Mouse (Mus musculus): ENCODE measurements at regions not wholly inside any gene's neighbourhood (a gene's known extent, or its start where the extent isn't known, plus 50 kb on each side); places are given as distances from the start of the nearest gene placed in this dataset.

DNA sequence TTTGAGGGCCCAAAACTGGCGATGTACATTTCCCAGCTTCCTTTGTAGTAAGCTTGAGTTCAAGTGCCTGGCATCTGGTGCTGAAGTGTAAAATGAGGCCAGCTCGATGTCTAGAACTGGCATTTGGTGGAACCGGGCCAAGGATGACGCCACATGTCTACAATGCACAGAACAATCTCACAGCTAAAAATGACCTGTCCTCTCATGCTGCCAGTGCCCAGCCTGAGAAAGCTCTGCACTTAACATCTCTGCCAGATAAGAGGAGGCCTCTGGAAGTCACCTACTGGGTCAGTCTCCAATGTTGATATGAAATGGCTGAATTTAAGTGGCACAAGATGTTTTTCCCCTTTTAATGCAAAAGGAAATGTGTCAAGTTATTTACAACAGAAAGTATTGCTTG lies 354.4 kb downstream of the Tox3 start:
- dilution Hi-C loops (cut with MboI; ENCODE audit: extremely low pct_ligation_motif_present, extremely low pct_unique_long_range_greater_than_20kb, low sequenced_read_pairs), result no loop called here
- no peaks in the 10 kb centered on the region for H3K79me2 ChIP-seq (replicated peaks; ENCODE audit: control insufficient read depth, extremely low read depth, insufficient read depth, poor library complexity, severe bottlenecking)
- no peak for TF ChIP-seq MYC (IDR thresholded peaks at IDR 0.05; ENCODE audit: low read depth, low read length)
- no peak for TF ChIP-seq MAFK (IDR thresholded peaks at IDR 0.05; ENCODE audit: insufficient replicate concordance, low read length)
- no peak for TF ChIP-seq CTCF (conservative IDR thresholded peaks at IDR 0.05 in 1 of 2, IDR thresholded peaks at IDR 0.05 in 1 of 2; ENCODE audit: low read depth in 2 of 2, low read length in 2 of 2)
- no peak for TF ChIP-seq ETS1 (conservative IDR thresholded peaks at IDR 0.05; ENCODE audit: low read depth, low read length)
- no peak for TF ChIP-seq UBTF (IDR thresholded peaks at IDR 0.05; ENCODE audit: low read depth, low read length)
- TF ChIP-seq JUN (IDR thresholded peaks at IDR 0.05; ENCODE audit: insufficient read depth, low read depth, low read length), result no peak
- TF ChIP-seq IRF4 (IDR thresholded peaks at IDR 0.05; ENCODE audit: low read depth, low read length), result no peak
- no peak for TF ChIP-seq MEF2A (IDR thresholded peaks at IDR 0.05; ENCODE audit: borderline replicate concordance, low read depth, low read length)
- no peak for TF ChIP-seq GABPA (IDR thresholded peaks at IDR 0.05; ENCODE audit: insufficient replicate concordance, low read depth, low read length)
- TF ChIP-seq KAT2A (IDR thresholded peaks at IDR 0.05; ENCODE audit: insufficient replicate concordance, low read length), result no peak
- TF ChIP-seq ZC3H11A (IDR thresholded peaks at IDR 0.05; ENCODE audit: low read depth, low read length), result no peak
- TF ChIP-seq ZNF384 (IDR thresholded peaks at IDR 0.05; ENCODE audit: low read depth, low read length), result no peak
- no peak for TF ChIP-seq EP300 (IDR thresholded peaks at IDR 0.05; ENCODE audit: low read length)
- no peak overlapping the region for H3K4me2 ChIP-seq (ENCODE audit: insufficient read depth, low read depth, poor library complexity, severe bottlenecking)
- no peak overlapping the region for H3K9ac ChIP-seq (ENCODE audit: insufficient read depth, low read depth)
- H3K36me3 ChIP-seq (replicated peaks in 1 of 2; ENCODE audit: control insufficient read depth in 1 of 2, insufficient read depth in 1 of 2, low read length in 1 of 2), result no peaks in the 10 kb centered on the region
- H3K27me3 ChIP-seq (replicated peaks), result no peaks in the 10 kb centered on the region
- in situ Hi-C loops (cut with MboI; ENCODE audit: low pct_ligation_motif_present, low pct_unique_long_range_greater_than_20kb, low sequenced_read_pairs), result no loop called here
- no peak overlapping the region for H3K4me3 ChIP-seq (replicated peaks in 1 of 3; ENCODE audit: low read depth in 2 of 3, low read length in 2 of 3, poor library complexity in 1 of 3)
- H3K27ac ChIP-seq (ENCODE audit: insufficient read depth, low read depth), result no peak overlapping the region
- no peaks in the 10 kb centered on the region for H3K9me3 ChIP-seq (replicated peaks; ENCODE audit: low read length)
- no peaks in the 10 kb centered on the region for H3K4me1 ChIP-seq (ENCODE audit: control insufficient read depth in 1 of 2, insufficient read depth in 2 of 2)
- DNase-seq (ENCODE audit: extremely low read depth), result no peak

DNA sequence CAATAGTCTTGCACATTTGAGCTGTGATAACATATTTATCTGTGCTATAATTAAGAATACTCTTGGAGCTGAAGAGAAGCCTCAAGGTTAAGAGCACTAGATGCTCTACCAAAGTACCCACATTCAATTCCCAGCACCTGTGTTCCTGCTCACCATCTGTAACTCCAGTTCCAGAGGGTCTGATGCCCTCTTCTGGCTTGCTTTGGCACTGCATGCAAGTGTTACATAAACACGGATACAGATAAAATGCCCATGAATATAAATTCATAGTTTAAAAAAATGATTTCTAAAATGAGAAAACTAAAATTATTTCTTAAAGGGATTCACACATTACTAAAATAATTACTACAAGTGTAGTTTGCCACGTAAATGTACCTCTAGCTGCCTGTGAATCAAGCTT lies 364.3 kb downstream of the Tox3 start:
- H3K9ac ChIP-seq (ENCODE audit: insufficient read depth, low read depth), result no peak overlapping the region
- H3K4me3 ChIP-seq (replicated peaks in 1 of 3; ENCODE audit: low read depth in 2 of 3, low read length in 2 of 3, poor library complexity in 1 of 3), result no peak overlapping the region
- H3K36me3 ChIP-seq (replicated peaks in 1 of 2; ENCODE audit: control insufficient read depth in 1 of 2, insufficient read depth in 1 of 2, low read length in 1 of 2), result no peaks in the 10 kb centered on the region
- H3K4me1 ChIP-seq (ENCODE audit: control insufficient read depth in 1 of 2, insufficient read depth in 2 of 2), result no peaks in the 10 kb centered on the region
- dilution Hi-C loops (cut with MboI; ENCODE audit: extremely low pct_ligation_motif_present, extremely low pct_unique_long_range_greater_than_20kb, low sequenced_read_pairs) (no loop called here), in situ Hi-C loops (cut with MboI; ENCODE audit: low pct_ligation_motif_present, low pct_unique_long_range_greater_than_20kb, low sequenced_read_pairs) (no loop called here)
- H3K79me2 ChIP-seq (replicated peaks; ENCODE audit: control insufficient read depth, extremely low read depth, insufficient read depth, poor library complexity, severe bottlenecking), result no peaks in the 10 kb centered on the region
- H3K27ac ChIP-seq (ENCODE audit: insufficient read depth, low read depth), result no peak overlapping the region
- H3K4me2 ChIP-seq (ENCODE audit: insufficient read depth, low read depth, poor library complexity, severe bottlenecking), result no peak overlapping the region
- H3K27me3 ChIP-seq (replicated peaks), result no peaks in the 10 kb centered on the region
- no peaks in the 10 kb centered on the region for H3K9me3 ChIP-seq (replicated peaks; ENCODE audit: low read length)
- TF ChIP-seq MAZ (IDR thresholded peaks at IDR 0.05; ENCODE audit: low read depth, low read length) (no peak), ZC3H11A (IDR thresholded peaks at IDR 0.05; ENCODE audit: low read depth, low read length) (no peak), RCOR1 (conservative IDR thresholded peaks at IDR 0.05; ENCODE audit: low read depth, low read length) (no peak), IRF4 (IDR thresholded peaks at IDR 0.05; ENCODE audit: low read depth, low read length) (no peak), ZMIZ1 (IDR thresholded peaks at IDR 0.05; ENCODE audit: low read depth, low read length) (no peak), ELF1 (IDR thresholded peaks at IDR 0.05; ENCODE audit: low read depth, low read length) (no peak), MEF2A (IDR thresholded peaks at IDR 0.05; ENCODE audit: borderline replicate concordance, low read depth, low read length) (no peak), MXI1 (IDR thresholded peaks at IDR 0.05; ENCODE audit: low read depth, low read length) (no peak), E2F4 (IDR thresholded peaks at IDR 0.05; ENCODE audit: insufficient replicate concordance, low read depth, low read length) (no peak)
- DNase-seq (ENCODE audit: extremely low read depth), result peak; percentile 1
